Mouse (Mus musculus) frontal cortex, postnatal 14 days (tissue): ENCODE measurements around the gene Zfp653.

Experiments used
- DNase-seq, 2 experiments: peaks; one replicate each; pipeline ENCODE4 v3.0.0; 2022; ENCODE audit warnings: low spot score in 2 of 2

Gene Zfp653

GRCm38 (mm10) chr9:22069881-22070553, 1.2 kb downstream of the Zfp653 start:
- DNase-seq, result no peak

GRCm38 (mm10) chr9:22067195-22067594, 4.0 kb downstream of the Zfp653 start:
- no peak for DNase-seq

GRCm38 (mm10) chr9:22066433-22066832, 4.7 kb downstream of the Zfp653 start:
- no peak for DNase-seq

GRCm38 (mm10) chr9:22065642-22066041, 5.5 kb downstream of the Zfp653 start:
- no peak for DNase-seq

- no peak for DNase-seq
Measured at GRCm38 (mm10) chr9:22064341-22064740, 6.8 kb downstream of the Zfp653 start.

- DNase-seq, result no peak
Measured at GRCm38 (mm10) chr9:22061339-22061738, 9.8 kb downstream of the Zfp653 start.

- DNase-seq, result no peak
Measured at GRCm38 (mm10) chr9:22058011-22058424, 13.2 kb downstream of the Zfp653 start.

- DNase-seq, result no peak
Measured at GRCm38 (mm10) chr9:22057031-22057517, 14.1 kb downstream of the Zfp653 start.

GRCm38 (mm10) chr9:22056303-22056910, 14.8 kb downstream of the Zfp653 start:
- no peak for DNase-seq

- no peak for DNase-seq
Measured at GRCm38 (mm10) chr9:22055713-22056112, 15.5 kb downstream of the Zfp653 start.

GRCm38 (mm10) chr9:22054411-22055076, 16.6 kb downstream of the Zfp653 start:
- DNase-seq, result peak; percentile 71 to 75

- no peak for DNase-seq
Measured at GRCm38 (mm10) chr9:22053657-22054056, 17.5 kb downstream of the Zfp653 start.

- DNase-seq, result peak in 1 of 2 experiments; percentile 82
Measured at GRCm38 (mm10) chr9:22051958-22052254, 19.3 kb downstream of the Zfp653 start, which contains the start of gene Elavl3. Elavl3 (minus strand) TSS chr9:22052023.

- no peak for DNase-seq
Measured at GRCm38 (mm10) chr9:22051161-22051957, 19.8 kb downstream of the Zfp653 start.

GRCm38 (mm10) chr9:22050351-22050889, 20.8 kb downstream of the Zfp653 start:
- DNase-seq, result peak; percentile 49 to 55

GRCm38 (mm10) chr9:22049721-22050270, 21.4 kb downstream of the Zfp653 start:
- DNase-seq, result no peak

- no peak for DNase-seq
Measured at GRCm38 (mm10) chr9:22049315-22049714, 21.9 kb downstream of the Zfp653 start.

- DNase-seq, result no peak
Measured at GRCm38 (mm10) chr9:22047329-22047728, 23.8 kb downstream of the Zfp653 start.

GRCm38 (mm10) chr9:22041832-22042231, 29.3 kb downstream of the Zfp653 start:
- no peak for DNase-seq

- DNase-seq, result no peak
Measured at GRCm38 (mm10) chr9:22037826-22038225, 33.4 kb downstream of the Zfp653 start.

GRCm38 (mm10) chr9:22035300-22036044, 35.7 kb downstream of the Zfp653 start:
- no peak for DNase-seq
